Mouse (Mus musculus): ENCODE measurements at regions not wholly inside any gene's neighbourhood (a gene's known extent, or its start where the extent isn't known, plus 50 kb on each side); places are given as distances from the start of the nearest gene placed in this dataset.

- H3K9ac ChIP-seq (replicated peaks; ENCODE audit: low read length): no peak overlapping the region
- no peaks in the 10 kb centered on the region for H3K9me3 ChIP-seq (ENCODE audit: low read length)
- no peak overlapping the region for H3K27ac ChIP-seq (ENCODE audit: low read length)
- no peaks in the 10 kb centered on the region for H3K4me1 ChIP-seq (ENCODE audit: insufficient read depth, low read length)
- H3K27me3 ChIP-seq (ENCODE audit: insufficient read depth, low read length): no peaks in the 10 kb centered on the region
- no peaks in the 10 kb centered on the region for H3K36me3 ChIP-seq (ENCODE audit: insufficient read depth, low read length)
- WGBS: 87% methylated on average over 3 of the region's 3 CpGs
- no peak overlapping the region for H3K4me2 ChIP-seq (replicated peaks; ENCODE audit: low read depth, low read length)
- no peak overlapping the region for H3K4me3 ChIP-seq (ENCODE audit: low read length)
- no peak for ATAC-seq (ENCODE audit: low FRiP score, low TSS enrichment)
Observed at GRCm38 (mm10) chr1:90668787-90669186, 66.0 kb downstream of the Cops8 start.

DNA sequence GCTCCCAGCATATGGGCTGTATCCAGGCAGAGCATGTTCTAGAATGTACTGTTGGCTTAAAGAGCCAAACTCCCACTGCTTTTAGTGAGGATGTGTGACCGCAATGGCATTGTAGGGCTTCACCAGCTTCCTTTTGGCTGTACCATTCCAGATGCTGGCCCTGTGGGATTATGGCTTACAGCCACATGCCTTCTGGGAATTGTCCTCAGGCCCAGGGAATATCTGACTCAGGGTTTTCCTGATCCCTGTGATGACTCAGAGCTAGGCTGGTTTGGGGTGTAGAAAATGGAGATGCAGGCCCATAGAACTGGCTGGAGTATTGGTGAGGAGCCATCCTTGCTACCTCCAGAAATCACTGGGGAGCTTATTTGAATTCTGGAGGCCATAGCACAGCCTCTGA is 66.5 kb downstream of the Cops8 start:
- Histone ChIP-seq H3K27me3 (ENCODE audit: insufficient read depth, low read length) (no peaks in the 10 kb centered on the region), H3K4me3 (ENCODE audit: low read length) (no peak overlapping the region), H3K4me2 (replicated peaks; ENCODE audit: low read depth, low read length) (no peak overlapping the region), H3K36me3 (ENCODE audit: insufficient read depth, low read length) (no peaks in the 10 kb centered on the region), H3K4me1 (ENCODE audit: insufficient read depth, low read length) (no peaks in the 10 kb centered on the region), H3K27ac (ENCODE audit: low read length) (no peak overlapping the region), H3K9me3 (ENCODE audit: low read length) (no peaks in the 10 kb centered on the region), H3K9ac (replicated peaks; ENCODE audit: low read length) (no peak overlapping the region)
- ATAC-seq (ENCODE audit: low FRiP score, low TSS enrichment): no peak
- WGBS: 92% methylated on average over 1 of the region's 1 CpGs

DNA sequence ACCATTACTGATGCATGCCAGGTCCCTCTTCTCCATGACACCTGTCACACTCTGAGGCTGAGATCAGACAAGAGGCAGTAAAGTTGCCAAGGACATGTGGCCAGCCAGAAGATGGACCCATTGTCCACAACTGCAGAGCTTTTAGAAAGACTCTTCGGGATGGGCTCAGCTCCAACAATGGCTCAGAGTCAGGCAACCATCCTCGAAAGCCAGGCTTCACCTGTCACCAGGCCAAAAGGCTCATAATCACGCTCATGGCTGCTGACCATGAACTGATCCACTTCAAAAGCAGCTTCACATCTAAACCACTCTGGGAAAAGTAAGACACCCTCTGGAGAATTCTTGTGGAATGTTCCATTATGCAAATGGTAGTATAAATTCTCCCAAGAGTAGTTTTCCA is 67.6 kb downstream of the Cops8 start:
- WGBS: 83% methylated on average over 3 of the region's 3 CpGs

GRCm38 (mm10) chr1:90673751-90674150 is 71.0 kb downstream of the Cops8 start:
- 57% methylated on average over 2 of the region's 2 CpGs for WGBS
- Histone ChIP-seq H3K4me3 (ENCODE audit: low read length) (no peak overlapping the region), H3K36me3 (ENCODE audit: insufficient read depth, low read length) (no peaks in the 10 kb centered on the region), H3K9me3 (ENCODE audit: low read length) (no peaks in the 10 kb centered on the region), H3K9ac (replicated peaks; ENCODE audit: low read length) (no peak overlapping the region), H3K4me1 (ENCODE audit: insufficient read depth, low read length) (peaks cover 11% of the 10 kb centered on the region; the same call in 1 of the 2 replicates), H3K4me2 (replicated peaks; ENCODE audit: low read depth, low read length) (no peak overlapping the region), H3K27ac (ENCODE audit: low read length) (no peak overlapping the region), H3K27me3 (ENCODE audit: insufficient read depth, low read length) (no peaks in the 10 kb centered on the region)
- ATAC-seq (ENCODE audit: low FRiP score, low TSS enrichment): no peak

More for the DNA sequence above, 67.6 kb downstream of the Cops8 start:
- H3K4me1 ChIP-seq (ENCODE audit: insufficient read depth, low read length): no peaks in the 10 kb centered on the region
- ATAC-seq (ENCODE audit: low FRiP score, low TSS enrichment): no peak
- no peaks in the 10 kb centered on the region for H3K27me3 ChIP-seq (ENCODE audit: insufficient read depth, low read length)
- no peak overlapping the region for H3K27ac ChIP-seq (ENCODE audit: low read length)
- H3K9me3 ChIP-seq (ENCODE audit: low read length): no peaks in the 10 kb centered on the region
- no peak overlapping the region for H3K9ac ChIP-seq (replicated peaks; ENCODE audit: low read length)
- no peaks in the 10 kb centered on the region for H3K36me3 ChIP-seq (ENCODE audit: insufficient read depth, low read length)
- H3K4me3 ChIP-seq (ENCODE audit: low read length): no peak overlapping the region
- no peak overlapping the region for H3K4me2 ChIP-seq (replicated peaks; ENCODE audit: low read depth, low read length)

DNA sequence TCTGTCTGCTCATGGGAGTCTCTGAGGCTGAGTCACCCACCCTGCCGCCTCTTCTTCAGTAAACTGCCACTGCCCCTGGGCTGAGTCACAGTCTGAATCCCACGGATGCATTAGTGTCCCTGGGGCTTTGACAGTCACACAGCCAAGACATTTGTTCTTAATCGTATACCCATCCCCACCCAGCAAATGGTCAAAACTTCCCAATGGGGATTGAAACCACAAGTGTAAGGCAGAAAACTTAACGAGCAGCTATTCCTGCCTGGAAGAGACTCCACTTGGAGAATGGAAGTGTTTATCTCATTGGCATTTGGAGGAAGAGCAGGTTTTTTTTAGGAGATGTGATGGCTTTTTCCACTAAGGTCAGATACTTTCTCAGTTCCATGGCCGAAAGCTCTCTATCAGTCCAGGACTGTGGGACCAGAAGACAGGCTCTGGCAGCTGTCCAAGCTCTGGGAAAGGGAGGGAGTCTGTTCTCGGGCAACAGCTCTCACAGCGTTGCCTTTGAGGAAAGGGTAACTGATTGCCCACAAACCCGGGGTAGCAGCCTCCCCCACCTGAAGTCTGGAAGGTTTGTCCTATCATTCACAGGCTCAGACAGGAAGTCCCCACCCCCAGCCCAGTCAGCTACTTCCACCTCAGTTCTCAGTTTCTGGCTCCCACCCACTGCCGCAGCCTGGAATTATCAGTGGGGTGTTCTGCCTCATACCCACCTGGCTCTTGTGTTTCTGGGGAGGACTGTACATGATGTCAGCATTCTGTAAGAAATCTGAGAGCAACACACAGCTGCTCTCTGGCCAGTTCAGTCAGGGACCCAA is 73.6 kb downstream of the Cops8 start:
- no peak overlapping the region for H3K27ac ChIP-seq (ENCODE audit: low read length)
- peak; percentile 57 for ATAC-seq (ENCODE audit: low FRiP score, low TSS enrichment)

GRCm38 (mm10) chr1:90677188-90677587 is 74.4 kb downstream of the Cops8 start:
- H3K36me3 ChIP-seq (ENCODE audit: insufficient read depth, low read length): no peaks in the 10 kb centered on the region
- H3K4me3 ChIP-seq (ENCODE audit: low read length): no peak overlapping the region
- H3K9ac ChIP-seq (replicated peaks; ENCODE audit: low read length): no peak overlapping the region
- no peak overlapping the region for H3K27ac ChIP-seq (ENCODE audit: low read length)
- no peak for ATAC-seq (ENCODE audit: low FRiP score, low TSS enrichment)
- H3K4me2 ChIP-seq (replicated peaks; ENCODE audit: low read depth, low read length): no peak overlapping the region
- H3K4me1 ChIP-seq (ENCODE audit: insufficient read depth, low read length): peaks cover 11% of the 10 kb centered on the region; the same call in 1 of the 2 replicates
- no peaks in the 10 kb centered on the region for H3K9me3 ChIP-seq (ENCODE audit: low read length)
- H3K27me3 ChIP-seq (ENCODE audit: insufficient read depth, low read length): no peaks in the 10 kb centered on the region

More for the DNA sequence above, 73.6 kb downstream of the Cops8 start:
- no peak overlapping the region for H3K4me2 ChIP-seq (replicated peaks; ENCODE audit: low read depth, low read length)
- H3K27me3 ChIP-seq (ENCODE audit: insufficient read depth, low read length): no peaks in the 10 kb centered on the region
- H3K9me3 ChIP-seq (ENCODE audit: low read length): no peaks in the 10 kb centered on the region
- H3K9ac ChIP-seq (replicated peaks; ENCODE audit: low read length): no peak overlapping the region
- H3K4me1 ChIP-seq (ENCODE audit: insufficient read depth, low read length): peaks cover 11% of the 10 kb centered on the region; the same call in 1 of the 2 replicates
- no peaks in the 10 kb centered on the region for H3K36me3 ChIP-seq (ENCODE audit: insufficient read depth, low read length)
- WGBS: 24% methylated on average over 9 of the region's 9 CpGs
- H3K4me3 ChIP-seq (ENCODE audit: low read length): no peak overlapping the region

GRCm38 (mm10) chr1:90677651-90678201 is 74.9 kb downstream of the Cops8 start:
- Histone ChIP-seq H3K9ac (replicated peaks; ENCODE audit: low read length) (no peak overlapping the region), H3K27ac (ENCODE audit: low read length) (no peak overlapping the region)
- WGBS: 40% methylated on average over 1 of the region's 1 CpGs

GRCm38 (mm10) chr1:90678416-90678815 is 75.6 kb downstream of the Cops8 start:
- H3K9ac ChIP-seq (replicated peaks; ENCODE audit: low read length): no peak overlapping the region
- no peaks in the 10 kb centered on the region for H3K9me3 ChIP-seq (ENCODE audit: low read length)
- WGBS: 49% methylated on average over 2 of the region's 2 CpGs
- peaks cover 11% of the 10 kb centered on the region; the same call in 1 of the 2 replicates for H3K4me1 ChIP-seq (ENCODE audit: insufficient read depth, low read length)
- H3K4me3 ChIP-seq (ENCODE audit: low read length): no peak overlapping the region
- no peak for ATAC-seq (ENCODE audit: low FRiP score, low TSS enrichment)
- no peaks in the 10 kb centered on the region for H3K27me3 ChIP-seq (ENCODE audit: insufficient read depth, low read length)
- no peaks in the 10 kb centered on the region for H3K36me3 ChIP-seq (ENCODE audit: insufficient read depth, low read length)
- H3K27ac ChIP-seq (ENCODE audit: low read length): 0 out of 2 replicates have a peak overlapping the region, but pooled peaks have one; percentile 15
- no peak overlapping the region for H3K4me2 ChIP-seq (replicated peaks; ENCODE audit: low read depth, low read length)

More at GRCm38 (mm10) chr1:90677651-90678201, 74.9 kb downstream of the Cops8 start:
- no peaks in the 10 kb centered on the region for H3K36me3 ChIP-seq (ENCODE audit: insufficient read depth, low read length)
- ATAC-seq (ENCODE audit: low FRiP score, low TSS enrichment): no peak
- H3K9me3 ChIP-seq (ENCODE audit: low read length): no peaks in the 10 kb centered on the region
- peaks cover 11% of the 10 kb centered on the region; the same call in 1 of the 2 replicates for H3K4me1 ChIP-seq (ENCODE audit: insufficient read depth, low read length)
- H3K27me3 ChIP-seq (ENCODE audit: insufficient read depth, low read length): no peaks in the 10 kb centered on the region
- H3K4me3 ChIP-seq (ENCODE audit: low read length): no peak overlapping the region
- no peak overlapping the region for H3K4me2 ChIP-seq (replicated peaks; ENCODE audit: low read depth, low read length)

- 79% methylated on average over 5 of the region's 5 CpGs for WGBS
- no peak for ATAC-seq (ENCODE audit: low FRiP score, low TSS enrichment)
- H3K27ac ChIP-seq (ENCODE audit: low read length): no peak overlapping the region
Observed at GRCm38 (mm10) chr1:90688086-90688485, 85.3 kb downstream of the Cops8 start.

DNA sequence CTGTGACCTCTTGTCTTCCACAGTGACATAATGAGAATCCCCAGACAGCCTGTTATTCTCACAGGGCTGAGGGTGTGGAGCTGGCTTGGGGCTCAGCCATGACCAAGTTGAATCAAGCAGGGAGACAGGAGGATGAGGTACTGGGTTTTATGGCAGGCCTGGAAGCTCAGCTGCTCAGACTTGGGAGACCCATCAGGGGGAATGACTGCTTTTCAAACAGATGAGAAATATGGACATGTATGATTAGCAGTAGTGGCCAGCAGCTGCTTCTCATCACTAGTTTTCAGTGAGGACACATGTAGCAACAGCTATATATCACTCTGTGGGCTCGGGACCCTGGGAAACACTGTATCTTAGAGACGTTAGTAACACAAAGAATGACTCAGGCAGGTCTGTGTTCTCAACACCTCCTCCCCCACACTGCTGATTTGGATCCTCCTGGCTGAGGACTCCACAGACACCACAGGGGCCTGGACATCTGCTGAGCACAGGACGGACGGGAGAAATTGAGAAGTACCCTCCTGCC is 87.9 kb downstream of the Cops8 start:
- Histone ChIP-seq H3K4me1 (ENCODE audit: insufficient read depth, low read length) (peaks cover 8% of the 10 kb centered on the region; the same call in 1 of the 2 replicates), H3K27me3 (ENCODE audit: insufficient read depth, low read length) (no peaks in the 10 kb centered on the region), H3K27ac (ENCODE audit: low read length) (peak overlapping the region; percentile 82), H3K36me3 (ENCODE audit: insufficient read depth, low read length) (no peaks in the 10 kb centered on the region), H3K9ac (replicated peaks; ENCODE audit: low read length) (no peak overlapping the region), H3K4me3 (ENCODE audit: low read length) (no peak overlapping the region), H3K4me2 (replicated peaks; ENCODE audit: low read depth, low read length) (no peak overlapping the region), H3K9me3 (ENCODE audit: low read length) (peaks cover 4% of the 10 kb centered on the region; the same call in 1 of the 2 replicates)
- whole genome bisulfite sequencing: 26% methylated on average over 4 of the region's 4 CpGs
- ATAC-seq (ENCODE audit: low FRiP score, low TSS enrichment): peak; percentile 79

More at GRCm38 (mm10) chr1:90688086-90688485, 85.3 kb downstream of the Cops8 start:
- Histone ChIP-seq H3K4me2 (replicated peaks; ENCODE audit: low read depth, low read length) (no peak overlapping the region), H3K36me3 (ENCODE audit: insufficient read depth, low read length) (no peaks in the 10 kb centered on the region), H3K4me1 (ENCODE audit: insufficient read depth, low read length) (peaks cover 8% of the 10 kb centered on the region; the same call in 1 of the 2 replicates), H3K4me3 (ENCODE audit: low read length) (no peak overlapping the region), H3K9me3 (ENCODE audit: low read length) (peaks cover 4% of the 10 kb centered on the region; the same call in 1 of the 2 replicates), H3K27me3 (ENCODE audit: insufficient read depth, low read length) (no peaks in the 10 kb centered on the region), H3K9ac (replicated peaks; ENCODE audit: low read length) (no peak overlapping the region)

Data from kidney, embryonic 16.5 days (tissue).